Mouse (Mus musculus): Measurements from ENCODE around the gene Srsf12. TPM values are rescaled to one million over a fixed set of nuclear protein-coding genes. Genes with fewer than 3 reads are reported as not detected.

Srsf12 gene
- total RNA-seq, 2 experiments from 2014 or later = 38.6 to 41.6 TPM

GRCm38 (mm10) chr4:33247479-33248053 is 38.8 kb downstream of the Srsf12 start:
- peak; percentile 99 to 100 for DNase-seq (ENCODE audit: extremely low spot score in 1 of 2, low spot score in 2 of 2)
- intact Hi-C loops (cut with DNase I) = loop anchor here (5.0 kb wide), 1 partner anchor 45 kb away; the partner anchor contains the start of gene Pnrc1

- peak; percentile 96 to 99 for DNase-seq (ENCODE audit: extremely low spot score in 1 of 2, low spot score in 2 of 2)
- intact Hi-C loops (cut with DNase I) = loop anchor here (5.0 kb wide), 1 partner anchor 44 kb away; the partner anchor contains the start of gene Pnrc1
Observed at GRCm38 (mm10) chr4:33248062-33248889, 39.5 kb downstream of the Srsf12 start.

- intact Hi-C loops (cut with DNase I) = loop anchor here (5.0 kb wide), 1 partner anchor 43 kb away; the partner anchor contains the start of gene Pnrc1
- DNase-seq (ENCODE audit: extremely low spot score in 1 of 2, low spot score in 2 of 2) = no peak
Observed at GRCm38 (mm10) chr4:33248915-33249314, 40.1 kb downstream of the Srsf12 start.

- DNase-seq (ENCODE audit: extremely low spot score in 1 of 2, low spot score in 2 of 2) = no peak
- intact Hi-C loops (cut with DNase I) = loop anchor here (5.0 kb wide), 1 partner anchor 43 kb away; the partner anchor contains the start of gene Pnrc1
Observed at GRCm38 (mm10) chr4:33249716-33250230, 41.0 kb downstream of the Srsf12 start.

DNA sequence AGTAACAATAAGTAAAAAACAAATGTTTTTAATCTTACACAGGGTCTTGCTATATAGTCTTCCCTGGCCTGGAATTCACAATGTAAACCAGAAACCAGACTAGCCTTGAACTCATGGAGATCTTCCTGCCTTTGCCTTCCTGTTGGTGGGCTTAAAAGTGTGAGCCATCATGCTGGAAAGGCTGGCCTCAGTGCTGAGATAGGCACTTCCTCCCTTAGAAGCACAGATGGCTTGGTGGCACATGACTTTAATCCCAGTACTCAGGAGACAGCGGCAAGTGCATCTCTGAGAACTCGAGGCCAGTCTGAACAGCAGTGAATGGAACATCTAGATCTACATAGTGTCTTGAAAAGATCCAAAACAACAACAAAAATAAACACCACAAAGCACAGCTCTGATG is 42.1 kb downstream of the Srsf12 start:
- intact Hi-C loops (cut with DNase I) = no loop called here
- DNase-seq (ENCODE audit: extremely low spot score in 1 of 2, low spot score in 2 of 2) = no peak

DNA sequence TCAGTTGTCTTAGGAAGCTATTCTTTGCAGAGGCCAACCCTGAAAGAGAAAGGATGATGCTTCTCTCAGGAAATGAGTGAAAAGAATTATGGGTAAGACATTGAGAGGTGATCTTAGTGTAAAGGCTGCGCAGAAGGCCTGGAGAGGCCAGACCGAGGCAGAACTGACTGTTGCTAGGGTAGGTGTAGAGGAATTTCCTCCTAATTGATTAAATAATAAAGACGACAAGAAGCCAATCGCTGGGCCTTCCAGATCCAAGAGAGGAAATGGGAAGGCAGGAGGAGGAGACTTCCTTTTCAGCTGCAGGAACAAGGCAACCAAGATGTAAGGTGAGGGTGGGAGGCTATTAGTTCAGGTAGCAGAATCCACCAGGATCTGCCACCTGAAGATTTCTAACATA is 45.9 kb downstream of the Srsf12 start:
- no peak for DNase-seq (ENCODE audit: extremely low spot score in 1 of 2, low spot score in 2 of 2)
- intact Hi-C loops (cut with DNase I) = no loop called here

GRCm38 (mm10) chr4:33257263-33257964 is 48.6 kb downstream of the Srsf12 start:
- no peak for DNase-seq (ENCODE audit: extremely low spot score in 1 of 2, low spot score in 2 of 2)
- intact Hi-C loops (cut with DNase I) = no loop called here

DNA sequence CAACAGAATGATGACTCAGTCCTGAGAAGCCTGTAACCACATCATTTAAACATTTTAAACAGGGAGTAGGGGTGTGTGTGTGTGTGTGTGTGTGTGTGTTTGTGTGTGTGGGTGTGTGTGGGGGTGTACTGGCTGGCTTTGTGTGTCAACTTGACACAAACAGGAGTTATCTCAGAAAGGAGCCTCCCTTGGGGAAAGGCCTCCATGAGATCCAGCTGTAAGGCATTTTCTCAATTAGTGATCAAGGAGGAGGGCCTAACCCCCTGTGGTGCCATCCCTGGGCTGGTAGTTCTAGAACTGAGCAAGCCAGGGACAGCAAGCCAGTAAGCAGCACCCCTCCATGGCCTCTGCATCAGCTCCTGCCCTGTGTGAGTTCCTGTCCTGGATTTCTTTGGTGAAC is 51.5 kb downstream of the Srsf12 start:
- DNase-seq (ENCODE audit: extremely low spot score in 1 of 2, low spot score in 2 of 2) = no peak
- intact Hi-C loops (cut with DNase I) = no loop called here

GRCm38 (mm10) chr4:33261311-33261753 is 52.5 kb downstream of the Srsf12 start:
- intact Hi-C loops (cut with DNase I) = no loop called here
- DNase-seq (ENCODE audit: extremely low spot score in 1 of 2, low spot score in 2 of 2) = peak; percentile 44 to 91

DNA sequence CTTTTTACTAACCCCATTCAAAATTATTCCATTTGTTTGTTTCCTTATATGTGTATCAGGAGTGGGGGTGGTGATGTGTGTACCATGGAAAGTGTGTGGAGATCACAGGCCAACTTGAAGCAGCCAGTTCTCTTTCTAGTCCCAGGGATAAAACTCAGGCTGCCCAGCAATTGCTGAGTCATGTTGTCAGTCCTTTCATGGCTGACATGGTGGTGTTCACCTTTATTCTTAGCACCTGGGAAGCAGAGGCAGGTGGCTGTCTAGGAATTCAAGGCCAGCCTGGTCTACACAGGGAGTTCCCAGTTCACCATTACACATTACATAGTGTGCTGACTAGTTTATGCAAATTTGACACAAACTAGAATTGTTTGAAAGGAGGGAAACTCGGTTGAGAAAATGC is 54.1 kb downstream of the Srsf12 start:
- no peak for DNase-seq (ENCODE audit: extremely low spot score in 1 of 2, low spot score in 2 of 2)
- intact Hi-C loops (cut with DNase I) = no loop called here

DNA sequence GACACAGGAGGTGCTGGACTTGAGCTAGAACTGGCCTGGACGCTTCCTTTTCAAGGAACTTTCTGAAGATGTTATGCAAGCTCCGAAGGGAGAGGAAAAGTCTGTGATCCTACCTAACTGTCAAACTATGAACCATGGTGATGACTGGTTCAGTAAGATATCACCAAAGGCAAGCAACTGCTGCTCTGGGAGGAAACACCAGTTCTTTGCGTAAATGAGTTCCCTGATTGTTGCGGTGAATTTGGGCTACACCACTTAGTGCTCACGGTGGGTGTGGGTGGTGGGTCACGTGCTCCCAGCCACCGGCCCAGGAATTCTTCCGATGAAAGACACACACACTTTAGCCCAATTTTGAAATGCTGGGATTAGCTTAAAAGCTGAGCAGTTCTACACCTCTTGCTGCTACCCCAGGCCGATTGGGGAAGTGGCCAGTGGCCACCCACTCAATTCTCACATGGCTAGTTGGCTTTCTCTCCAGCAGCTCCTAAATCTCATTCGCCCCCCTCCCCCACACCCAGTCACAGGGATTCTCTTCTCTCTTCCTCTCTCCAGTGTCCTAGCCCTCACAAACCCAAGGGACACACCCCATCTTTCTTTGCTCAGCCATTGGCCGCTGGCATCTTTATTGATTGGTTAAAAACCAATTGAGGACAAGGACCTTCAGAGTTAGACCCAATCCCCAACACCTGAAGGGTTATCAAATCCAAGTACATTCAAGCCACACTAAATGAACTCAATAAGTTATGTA is 56.4 kb downstream of the Srsf12 start:
- DNase-seq (ENCODE audit: extremely low spot score in 1 of 2, low spot score in 2 of 2) = no peak
- intact Hi-C loops (cut with DNase I) = no loop called here

DNA sequence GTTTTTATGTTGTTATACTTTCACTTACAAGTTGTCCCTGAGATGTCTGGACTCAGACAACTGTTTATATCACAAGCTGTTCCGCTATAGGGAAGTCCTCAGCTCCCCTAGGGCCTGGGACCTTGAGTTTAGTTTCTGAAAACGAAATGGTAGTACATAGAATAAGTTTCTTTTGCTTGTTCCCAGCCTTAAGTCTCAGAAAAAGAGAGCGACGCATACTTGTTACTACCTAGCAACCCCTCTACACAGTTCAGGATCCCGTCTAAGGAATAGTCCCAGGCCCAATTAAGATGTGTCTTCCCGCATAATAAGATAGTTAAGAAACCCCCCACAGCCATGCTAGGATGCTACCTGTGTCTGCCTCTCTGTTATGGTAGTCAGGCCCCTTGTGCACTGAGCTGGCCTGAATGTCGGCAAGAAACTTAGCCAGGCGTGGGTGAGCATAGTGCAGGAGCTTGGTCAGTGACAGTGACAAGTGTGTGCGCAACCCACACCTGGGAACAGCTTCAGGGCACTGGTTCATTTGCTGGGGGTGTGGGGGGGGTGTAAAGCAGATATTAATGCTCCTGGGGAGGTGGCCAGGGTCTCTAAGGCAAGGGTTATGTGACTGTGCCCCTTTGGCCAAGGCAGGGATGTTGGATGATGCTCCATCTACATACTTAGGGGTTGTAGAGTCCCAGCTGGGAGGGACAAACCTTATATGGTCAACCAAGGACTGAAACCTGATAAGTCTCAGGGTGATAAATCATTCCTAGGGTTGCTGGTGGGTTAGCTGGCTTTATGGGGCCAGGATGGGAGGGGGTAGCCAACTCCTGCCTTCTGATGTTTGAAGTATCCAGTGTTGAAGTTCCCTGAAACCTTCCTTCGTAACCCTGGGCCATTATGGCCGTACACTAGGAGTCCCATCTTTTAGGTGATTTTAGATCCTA is 61.9 kb downstream of the Srsf12 start:
- intact Hi-C loops (cut with DNase I) = no loop called here
- no peak for DNase-seq (ENCODE audit: extremely low spot score in 1 of 2, low spot score in 2 of 2)

DNA sequence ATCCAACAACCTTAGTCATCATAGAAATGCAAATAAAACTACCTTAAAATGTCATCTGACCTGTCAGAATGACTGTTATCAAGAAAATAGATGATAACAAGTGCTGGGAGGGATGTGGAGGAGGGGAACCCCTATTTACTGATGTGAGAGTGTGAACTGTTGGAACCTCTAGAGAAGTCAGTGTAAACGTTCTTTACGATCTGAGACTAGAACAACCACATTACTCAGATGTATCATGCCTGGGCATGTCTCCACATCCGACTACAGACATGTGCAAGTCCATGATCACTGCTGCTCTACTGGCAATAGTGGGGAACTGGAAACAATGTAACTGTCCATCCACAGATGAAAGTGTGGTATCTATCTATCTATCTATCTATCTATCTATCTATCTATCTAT is 64.6 kb downstream of the Srsf12 start:
- DNase-seq (ENCODE audit: extremely low spot score in 1 of 2, low spot score in 2 of 2) = no peak
- intact Hi-C loops (cut with DNase I) = no loop called here

DNA sequence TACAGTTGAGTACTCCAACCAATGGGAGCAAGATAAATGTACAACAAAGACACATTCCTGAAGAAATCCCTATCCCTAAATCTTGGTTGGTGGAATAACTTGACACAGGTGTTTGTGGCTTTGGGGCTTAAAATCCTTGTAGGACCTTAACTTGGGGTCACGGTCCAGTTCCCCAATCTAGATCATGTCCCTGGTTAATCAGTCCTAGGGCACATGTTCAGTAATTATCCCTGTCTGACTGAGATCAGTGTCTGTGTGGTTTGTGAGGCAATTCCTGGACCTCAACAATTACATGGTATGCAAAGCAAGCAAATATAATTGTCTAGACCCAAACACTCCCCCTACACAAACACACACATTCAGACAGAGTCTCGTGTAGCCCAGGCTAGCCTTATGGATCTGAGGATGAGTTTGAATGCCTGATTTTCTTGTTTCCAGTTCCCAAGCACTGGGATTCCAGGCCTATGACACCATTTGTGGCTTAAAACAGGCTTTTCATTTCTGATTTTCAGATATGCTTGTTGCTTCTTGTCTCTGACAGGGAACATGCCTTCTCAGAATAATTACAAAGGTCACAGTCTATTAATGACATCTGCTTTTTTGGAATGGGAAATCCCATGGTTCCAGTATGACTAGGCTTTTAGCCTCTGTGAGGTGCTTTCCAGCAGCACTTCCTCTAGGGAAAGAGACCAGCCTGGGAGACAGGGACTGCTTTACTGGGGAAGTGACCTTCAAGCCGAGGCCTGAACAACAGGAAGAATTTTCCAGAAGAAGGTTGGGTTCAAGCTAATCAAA is 73.3 kb downstream of the Srsf12 start:
- DNase-seq (ENCODE audit: extremely low spot score in 1 of 2, low spot score in 2 of 2) = no peak
- intact Hi-C loops (cut with DNase I) = no loop called here

All from left cerebral cortex, postnatal 10 days (tissue).